Mouse (Mus musculus) myocyte (in vitro differentiated cells): ENCODE measurements around the gene Spred2. TPM values are rescaled to one million over a fixed set of nuclear protein-coding genes. Genes with fewer than 3 reads are reported as not detected.

Experiments
- H3K27me3 ChIP-seq: one replicate; pipeline ENCODE4 v1.6.1; 2011; ENCODE audit not compliant: control insufficient read depth, insufficient read depth, insufficient read length
- H3K36me3 ChIP-seq: one replicate; pipeline ENCODE4 v1.6.1; 2011; ENCODE audit not compliant: control insufficient read depth, insufficient read depth
- H3K4me2 ChIP-seq: one replicate; pipeline ENCODE4 v1.6.1; 2011; ENCODE audit warnings: low read depth, control low read depth
- H3K4me3 ChIP-seq: one replicate; pipeline ENCODE4 v1.5.1; 2011; ENCODE audit warnings: mild to moderate bottlenecking, control low read depth, moderate library complexity
- H3K79me2 ChIP-seq: one replicate; pipeline ENCODE4 v1.6.1; 2011; ENCODE audit not compliant: control insufficient read depth, insufficient read depth
- H3ac ChIP-seq: one replicate; pipeline ENCODE4 v1.6.1; 2011; ENCODE audit not compliant: control insufficient read depth, insufficient read length
- CEBPB ChIP-seq: IDR thresholded peaks from 2 replicates; pipeline ENCODE4 v1.6.1; 2011; ENCODE audit warnings: mild to moderate bottlenecking, moderate library complexity; ENCODE audit not compliant: poor library complexity, insufficient read depth, severe bottlenecking
- E2F4 ChIP-seq: IDR thresholded peaks from one replicate; pipeline ENCODE4 v1.6.1; 2011; ENCODE audit warnings: mild to moderate bottlenecking, control low read depth, moderate library complexity; ENCODE audit not compliant: insufficient read depth
- MAX ChIP-seq: IDR thresholded peaks from one replicate; pipeline ENCODE4 v1.6.1; 2011; ENCODE audit warnings: low read depth, mild to moderate bottlenecking, control low read depth
- MYOD1 ChIP-seq, 3 experiments: IDR thresholded peaks; one replicate each; pipeline ENCODE4 v1.6.1; 2011; ENCODE audit warnings: control low read depth in 2 of 3, low read depth in 2 of 3, mild to moderate bottlenecking in 2 of 3, moderate library complexity in 1 of 3; ENCODE audit not compliant: insufficient read length in 2 of 3, control insufficient read depth in 1 of 3
- MYOG ChIP-seq, 3 experiments: IDR thresholded peaks; one replicate each; pipeline ENCODE4 v1.6.1; 2011; ENCODE audit warnings: control low read depth in 2 of 3, low read depth in 2 of 3, mild to moderate bottlenecking in 2 of 3; ENCODE audit not compliant: insufficient read length in 2 of 3, control insufficient read depth in 1 of 3, insufficient read depth in 1 of 3
- POLR2A ChIP-seq: IDR thresholded peaks from one replicate; pipeline ENCODE4 v1.6.1; 2011; ENCODE audit warnings: low read depth, mild to moderate bottlenecking, control low read depth, moderate library complexity; ENCODE audit not compliant: insufficient read length
- POLR2AphosphoS2 ChIP-seq: IDR thresholded peaks from one replicate; pipeline ENCODE4 v1.6.1; 2011; ENCODE audit warnings: low read depth, control low read depth; ENCODE audit not compliant: insufficient read length
- REST ChIP-seq: IDR thresholded peaks from one replicate; pipeline ENCODE4 v1.6.1; 2011; ENCODE audit warnings: mild to moderate bottlenecking, control low read depth, moderate library complexity; ENCODE audit not compliant: insufficient read depth, insufficient read length
- SRF ChIP-seq: IDR thresholded peaks from one replicate; pipeline ENCODE4 v1.6.1; 2011; ENCODE audit warnings: low read depth; ENCODE audit not compliant: control insufficient read depth, insufficient read length
- TCF12 ChIP-seq: IDR thresholded peaks from one replicate; pipeline ENCODE4 v1.6.1; 2011; ENCODE audit warnings: mild to moderate bottlenecking, control low read depth; ENCODE audit not compliant: poor library complexity, insufficient read depth, severe bottlenecking
- TCF3 ChIP-seq: IDR thresholded peaks from one replicate; pipeline ENCODE4 v1.6.1; 2011; ENCODE audit warnings: low read depth, control low read depth; ENCODE audit not compliant: insufficient read length
- USF1 ChIP-seq: IDR thresholded peaks from one replicate; pipeline ENCODE4 v1.6.1; 2011; ENCODE audit warnings: low read depth, mild to moderate bottlenecking, control low read depth, moderate library complexity
- polyA plus RNA-seq: library from polyadenylated mRNA; unstranded; fragments of >200 nt; fragmentation: generic; extraction: Trizol; gene quantifications from one replicate; pipeline ENCODE4 v1.2.1, GENCODE M21; 2012; ENCODE audit warnings: missing spikeins

Gene Spred2
- polyA plus RNA-seq, 1 experiment, result 15.7 TPM

- no peak for TF ChIP-seq CEBPB
- TF ChIP-seq MYOD1 (IDR thresholded peaks at IDR 0.05; ENCODE audit: control insufficient read depth in 1 of 3, insufficient read length in 2 of 3, low read depth in 2 of 3), result no peak
- no peak for TF ChIP-seq MAX
- TF ChIP-seq SRF, result no peak
- TF ChIP-seq E2F4, result no peak
- TF ChIP-seq TCF12, result no peak
- TF ChIP-seq POLR2AphosphoS2, result no peak
- TF ChIP-seq MYOG (IDR thresholded peaks at IDR 0.05; ENCODE audit: control insufficient read depth in 1 of 3, insufficient read depth in 1 of 3, insufficient read length in 2 of 3, low read depth in 2 of 3), result no peak
- TF ChIP-seq TCF3, result no peak
- no peak for TF ChIP-seq REST
- TF ChIP-seq POLR2A, result no peak
- no peak for TF ChIP-seq USF1
- H3K4me3 ChIP-seq, result no peak overlapping the region
- H3K4me2 ChIP-seq, result no peak overlapping the region
- H3K79me2 ChIP-seq, result peaks cover 94% of the 10 kb centered on the region
- H3ac ChIP-seq, result no peak overlapping the region
- H3K27me3 ChIP-seq, result no peaks in the 10 kb centered on the region
- no peaks in the 10 kb centered on the region for H3K36me3 ChIP-seq
These were observed 39.6 kb downstream of the Spred2 start for GRCm38 (mm10) chr11:19963717-19964141.

GRCm38 (mm10) chr11:19964333-19964732, 40.2 kb downstream of the Spred2 start:
- no peak overlapping the region for H3K4me2 ChIP-seq
- TF ChIP-seq POLR2AphosphoS2 (no peak), TCF3 (no peak), REST (no peak), MAX (no peak), POLR2A (no peak), USF1 (no peak), E2F4 (no peak), CEBPB (no peak)
- no peak overlapping the region for H3ac ChIP-seq
- peaks cover 94% of the 10 kb centered on the region for H3K79me2 ChIP-seq
- H3K4me3 ChIP-seq, result no peak overlapping the region
- H3K27me3 ChIP-seq, result no peaks in the 10 kb centered on the region
- no peaks in the 10 kb centered on the region for H3K36me3 ChIP-seq

GRCm38 (mm10) chr11:19965037-19965611, 40.9 kb downstream of the Spred2 start:
- H3ac ChIP-seq, result no peak overlapping the region
- H3K79me2 ChIP-seq, result peaks cover 94% of the 10 kb centered on the region
- H3K27me3 ChIP-seq, result no peaks in the 10 kb centered on the region
- H3K4me2 ChIP-seq, result no peak overlapping the region
- H3K36me3 ChIP-seq, result no peaks in the 10 kb centered on the region
- no peak for TF ChIP-seq TCF3
- TF ChIP-seq SRF, result no peak
- no peak for TF ChIP-seq TCF12
- TF ChIP-seq REST, result no peak
- no peak for TF ChIP-seq MYOD1 (IDR thresholded peaks at IDR 0.05; ENCODE audit: control insufficient read depth in 1 of 3, insufficient read length in 2 of 3, low read depth in 2 of 3)
- TF ChIP-seq POLR2A, result no peak
- no peak for TF ChIP-seq CEBPB
- no peak for TF ChIP-seq MAX
- no peak for TF ChIP-seq USF1
- no peak for TF ChIP-seq POLR2AphosphoS2
- H3K4me3 ChIP-seq, result no peak overlapping the region

DNA sequence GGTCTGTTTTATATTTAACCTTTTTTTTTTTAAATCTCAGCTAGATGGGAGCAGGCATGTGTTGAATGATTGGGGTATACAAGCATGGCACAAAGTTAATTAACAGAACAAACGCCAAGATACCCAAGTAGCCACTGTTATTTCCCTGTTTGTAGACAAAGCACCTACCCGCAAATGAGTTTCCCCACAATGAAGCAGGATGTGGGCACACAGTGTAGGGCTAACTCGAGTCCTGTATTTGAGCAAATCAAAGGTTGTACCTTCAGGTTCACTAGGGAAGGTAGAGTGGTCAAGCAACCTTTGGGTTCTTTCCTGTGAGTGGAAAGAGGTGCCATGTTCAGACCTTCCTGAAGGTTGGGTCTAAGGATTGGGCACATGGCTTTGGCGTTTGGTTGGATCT, 41.5 kb downstream of the Spred2 start:
- TF ChIP-seq MAX, result no peak
- TF ChIP-seq REST, result no peak
- TF ChIP-seq MYOD1 (IDR thresholded peaks at IDR 0.05; ENCODE audit: control insufficient read depth in 1 of 3, insufficient read length in 2 of 3, low read depth in 2 of 3), result no peak
- TF ChIP-seq E2F4, result no peak
- no peak for TF ChIP-seq USF1
- TF ChIP-seq POLR2AphosphoS2, result no peak
- no peak for TF ChIP-seq MYOG (IDR thresholded peaks at IDR 0.05; ENCODE audit: control insufficient read depth in 1 of 3, insufficient read depth in 1 of 3, insufficient read length in 2 of 3, low read depth in 2 of 3)
- no peak for TF ChIP-seq POLR2A
- TF ChIP-seq CEBPB, result no peak
- TF ChIP-seq TCF3, result no peak
- TF ChIP-seq SRF, result no peak
- TF ChIP-seq TCF12, result no peak
- Histone ChIP-seq H3K4me2 (no peak overlapping the region), H3K4me3 (no peak overlapping the region), H3K36me3 (no peaks in the 10 kb centered on the region), H3K79me2 (peaks cover 94% of the 10 kb centered on the region), H3ac (no peak overlapping the region), H3K27me3 (no peaks in the 10 kb centered on the region)

GRCm38 (mm10) chr11:19966294-19966693, 42.1 kb downstream of the Spred2 start:
- H3K4me2 ChIP-seq, result no peak overlapping the region
- no peak overlapping the region for H3ac ChIP-seq
- H3K36me3 ChIP-seq, result no peaks in the 10 kb centered on the region
- no peak for TF ChIP-seq POLR2AphosphoS2
- TF ChIP-seq REST, result no peak
- TF ChIP-seq USF1, result no peak
- no peak for TF ChIP-seq TCF3
- TF ChIP-seq MYOD1 (IDR thresholded peaks at IDR 0.05; ENCODE audit: control insufficient read depth in 1 of 3, insufficient read length in 2 of 3, low read depth in 2 of 3), result peak in 1 of 3 experiments; percentile 11
- no peaks in the 10 kb centered on the region for H3K27me3 ChIP-seq
- peaks cover 94% of the 10 kb centered on the region for H3K79me2 ChIP-seq
- no peak overlapping the region for H3K4me3 ChIP-seq
